Mouse (Mus musculus) neural tube, embryonic 14.5 days (tissue): ENCODE results near the gene Sinhcaf. TPM values are rescaled to one million over a fixed set of nuclear protein-coding genes. Genes with fewer than 3 reads are reported as not detected.

Experiments
- ATAC-seq: fragments of 200-750 bp; cut with Nextera tagmentation; 2 replicates; pipeline ENCODE4 v1.8.0; 2017; ENCODE audit warnings: low read depth, mild to moderate bottlenecking, moderate TSS enrichment, moderate library complexity
- H3K27ac ChIP-seq: fragments of 300-500 bp; sonication (generic); 2 replicates; pipeline ENCODE4 v1.5.1; 2014; ENCODE audit warnings: low read depth, mild to moderate bottlenecking, control low read depth, low read length, moderate library complexity, mixed read lengths
- H3K27me3 ChIP-seq: fragments of 300-500 bp; sonication (generic); 2 replicates; pipeline ENCODE4 v1.6.1; 2014; ENCODE audit warnings: low read length; ENCODE audit not compliant: control insufficient read depth, insufficient read depth
- H3K36me3 ChIP-seq: fragments of 300-500 bp; sonication (generic); 2 replicates; pipeline ENCODE4 v1.6.1; 2014; ENCODE audit warnings: low read length, mixed read lengths; ENCODE audit not compliant: control insufficient read depth, insufficient read depth
- H3K4me1 ChIP-seq: fragments of 300-500 bp; sonication (generic); 2 replicates; pipeline ENCODE4 v1.6.1; 2014; ENCODE audit warnings: low read length; ENCODE audit not compliant: control insufficient read depth, insufficient read depth
- H3K4me2 ChIP-seq: fragments of 300-500 bp; sonication (generic); 2 replicates; pipeline ENCODE4 v1.6.1; 2014; ENCODE audit warnings: mild to moderate bottlenecking, low read depth, low read length, control low read depth
- H3K4me3 ChIP-seq: fragments of 300-500 bp; sonication (generic); 2 replicates; pipeline ENCODE4 v1.5.1; 2014; ENCODE audit warnings: low read depth, low read length, control low read depth, mixed read lengths
- H3K9ac ChIP-seq: fragments of 300-500 bp; sonication (generic); replicated peaks from 2 replicates; pipeline ENCODE4 v1.6.1; 2014; ENCODE audit warnings: low read depth, mild to moderate bottlenecking, control low read depth, low read length, mixed read lengths
- H3K9me3 ChIP-seq: fragments of 300-500 bp; sonication (generic); 2 replicates; pipeline ENCODE4 v1.6.1; 2016; ENCODE audit warnings: low read length; ENCODE audit not compliant: control insufficient read depth
- WGBS: fragments of 180-500 bp; shearing (Covaris S2); extraction: QIAGEN DNeasy Blood & Tissue Kit; methylation state at CpG from one replicate; pipeline ENCODE4 v1.1.7; 2014; 5-methylcytosine and 5-hydroxymethylcytosine counted together
- polyA plus RNA-seq: library from polyadenylated mRNA; unstranded; fragments of >200 nt; fragmentation: Nextera tagmentation; extraction: Ambion mirVana; gene quantifications from 2 replicates; pipeline ENCODE4 v1.2.1, GENCODE M21; 2014

Gene Sinhcaf
- polyA plus RNA-seq, 1 experiment from 2014 or later, result 35.5 TPM

GRCm38 (mm10) chr6:148975096-148975495, 28.8 kb upstream of the Sinhcaf start:
- no peak for ATAC-seq

GRCm38 (mm10) chr6:148972891-148973290, 26.6 kb upstream of the Sinhcaf start:
- no peak for ATAC-seq
- Histone ChIP-seq H3K9ac (no peak overlapping the region), H3K27me3 (no peaks in the 10 kb centered on the region), H3K36me3 (no peaks in the 10 kb centered on the region), H3K4me2 (no peak overlapping the region), H3K9me3 (no peaks in the 10 kb centered on the region), H3K27ac (no peak overlapping the region), H3K4me3 (no peak overlapping the region), H3K4me1 (no peaks in the 10 kb centered on the region)
- 81% methylated on average over 2 of the region's 2 CpGs for WGBS

More at GRCm38 (mm10) chr6:148975096-148975495, 28.8 kb upstream of the Sinhcaf start:
- WGBS, result 93% methylated on average over 3 of the region's 3 CpGs
- Histone ChIP-seq H3K9ac (no peak overlapping the region), H3K27ac (no peak overlapping the region), H3K4me3 (no peak overlapping the region), H3K36me3 (no peaks in the 10 kb centered on the region), H3K9me3 (no peaks in the 10 kb centered on the region), H3K4me1 (no peaks in the 10 kb centered on the region), H3K27me3 (no peaks in the 10 kb centered on the region), H3K4me2 (no peak overlapping the region)

GRCm38 (mm10) chr6:148972059-148972848, 26.0 kb upstream of the Sinhcaf start:
- Histone ChIP-seq H3K27me3 (no peaks in the 10 kb centered on the region), H3K4me3 (no peak overlapping the region), H3K36me3 (no peaks in the 10 kb centered on the region), H3K9me3 (no peaks in the 10 kb centered on the region), H3K4me1 (no peaks in the 10 kb centered on the region), H3K4me2 (no peak overlapping the region), H3K27ac (no peak overlapping the region), H3K9ac (no peak overlapping the region)
- 28% methylated on average over 9 of the region's 9 CpGs for WGBS
- ATAC-seq, result no peak

- 42% methylated on average over 9 of the region's 9 CpGs for WGBS
Observed at GRCm38 (mm10) chr6:148971385-148971940, 25.2 kb upstream of the Sinhcaf start.

GRCm38 (mm10) chr6:148961285-148961684, 15.0 kb upstream of the Sinhcaf start:
- no peak overlapping the region for H3K4me3 ChIP-seq
- no peak overlapping the region for H3K9ac ChIP-seq
- H3K36me3 ChIP-seq, result no peaks in the 10 kb centered on the region
- 54% methylated on average over 1 of the region's 1 CpGs for WGBS
- H3K4me1 ChIP-seq, result no peaks in the 10 kb centered on the region
- no peaks in the 10 kb centered on the region for H3K27me3 ChIP-seq
- ATAC-seq, result no peak
- H3K27ac ChIP-seq, result no peak overlapping the region
- H3K4me2 ChIP-seq, result no peak overlapping the region
- no peaks in the 10 kb centered on the region for H3K9me3 ChIP-seq

More at GRCm38 (mm10) chr6:148971385-148971940, 25.2 kb upstream of the Sinhcaf start:
- Histone ChIP-seq H3K9ac (no peak overlapping the region), H3K4me3 (no peak overlapping the region), H3K4me2 (no peak overlapping the region), H3K9me3 (no peaks in the 10 kb centered on the region), H3K27me3 (no peaks in the 10 kb centered on the region), H3K27ac (no peak overlapping the region), H3K4me1 (no peaks in the 10 kb centered on the region), H3K36me3 (no peaks in the 10 kb centered on the region)
- no peak for ATAC-seq

- no peak for ATAC-seq
- Histone ChIP-seq H3K9me3 (no peaks in the 10 kb centered on the region), H3K4me3 (no peak overlapping the region), H3K4me1 (no peaks in the 10 kb centered on the region), H3K36me3 (no peaks in the 10 kb centered on the region), H3K27ac (no peak overlapping the region), H3K27me3 (no peaks in the 10 kb centered on the region), H3K9ac (no peak overlapping the region), H3K4me2 (no peak overlapping the region)
- 75% methylated on average over 4 of the region's 4 CpGs for whole genome bisulfite sequencing
Observed at GRCm38 (mm10) chr6:148959540-148960238, 13.4 kb upstream of the Sinhcaf start.

- Histone ChIP-seq H3K4me1 (no peaks in the 10 kb centered on the region), H3K27me3 (no peaks in the 10 kb centered on the region), H3K36me3 (no peaks in the 10 kb centered on the region), H3K27ac (no peak overlapping the region), H3K9me3 (no peaks in the 10 kb centered on the region), H3K4me3 (no peak overlapping the region), H3K9ac (no peak overlapping the region), H3K4me2 (no peak overlapping the region)
- ATAC-seq, result no peak
- WGBS, result 96% methylated on average over 1 of the region's 1 CpGs
Observed at GRCm38 (mm10) chr6:148958712-148959111, 12.4 kb upstream of the Sinhcaf start.

- H3K36me3 ChIP-seq, result no peaks in the 10 kb centered on the region
- no peaks in the 10 kb centered on the region for H3K9me3 ChIP-seq
- no peak overlapping the region for H3K27ac ChIP-seq
- WGBS, result 80% methylated on average over 3 of the region's 3 CpGs
- no peaks in the 10 kb centered on the region for H3K4me1 ChIP-seq
- ATAC-seq, result no peak
- no peak overlapping the region for H3K4me2 ChIP-seq
- H3K9ac ChIP-seq, result no peak overlapping the region
- H3K4me3 ChIP-seq, result no peak overlapping the region
- no peaks in the 10 kb centered on the region for H3K27me3 ChIP-seq
Observed at GRCm38 (mm10) chr6:148957046-148957445, 10.8 kb upstream of the Sinhcaf start.
